Mouse (Mus musculus): ENCODE results near the gene Dpf3.

Dpf3 gene

GRCm38 (mm10) chr12:83286496-83287492 is 200.7 kb downstream of the Dpf3 start:
- DNase-seq (ENCODE audit: low spot score), result no peak

DNA sequence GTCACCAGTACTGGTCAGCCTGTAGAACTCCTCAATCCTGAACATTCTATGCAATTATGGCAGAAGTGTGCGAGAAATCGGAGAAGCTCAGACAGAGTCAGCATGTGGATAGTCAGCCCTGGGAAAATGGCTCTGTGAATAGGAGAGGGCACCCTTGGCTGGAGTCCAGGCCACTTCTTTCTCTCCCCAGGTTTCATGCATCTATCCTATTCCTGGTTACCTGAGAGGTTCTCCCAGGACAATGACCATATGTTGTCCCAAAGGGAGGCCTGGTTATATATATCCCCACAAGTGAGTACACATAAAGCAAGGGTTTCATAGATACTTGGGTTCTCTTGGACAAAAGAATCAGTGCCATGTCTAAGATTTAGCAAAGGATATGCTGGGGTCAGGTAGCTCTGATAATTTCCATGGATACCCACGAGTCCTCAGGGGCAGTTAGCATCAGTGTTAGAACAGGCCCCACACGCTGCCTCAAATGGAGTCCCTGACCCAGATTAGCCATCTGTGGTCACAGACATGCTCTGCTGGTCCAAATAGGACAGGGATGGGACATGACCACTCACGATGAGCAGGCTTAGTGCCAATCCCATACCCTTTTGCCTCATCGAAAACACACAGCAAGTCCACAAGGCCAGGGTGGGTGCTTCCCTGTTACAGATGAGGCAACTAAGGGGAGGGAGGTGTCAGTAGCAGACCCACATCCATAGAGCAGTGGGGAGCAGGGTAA is 203.8 kb downstream of the Dpf3 start:
- DNase-seq (ENCODE audit: low spot score), result no peak

DNA sequence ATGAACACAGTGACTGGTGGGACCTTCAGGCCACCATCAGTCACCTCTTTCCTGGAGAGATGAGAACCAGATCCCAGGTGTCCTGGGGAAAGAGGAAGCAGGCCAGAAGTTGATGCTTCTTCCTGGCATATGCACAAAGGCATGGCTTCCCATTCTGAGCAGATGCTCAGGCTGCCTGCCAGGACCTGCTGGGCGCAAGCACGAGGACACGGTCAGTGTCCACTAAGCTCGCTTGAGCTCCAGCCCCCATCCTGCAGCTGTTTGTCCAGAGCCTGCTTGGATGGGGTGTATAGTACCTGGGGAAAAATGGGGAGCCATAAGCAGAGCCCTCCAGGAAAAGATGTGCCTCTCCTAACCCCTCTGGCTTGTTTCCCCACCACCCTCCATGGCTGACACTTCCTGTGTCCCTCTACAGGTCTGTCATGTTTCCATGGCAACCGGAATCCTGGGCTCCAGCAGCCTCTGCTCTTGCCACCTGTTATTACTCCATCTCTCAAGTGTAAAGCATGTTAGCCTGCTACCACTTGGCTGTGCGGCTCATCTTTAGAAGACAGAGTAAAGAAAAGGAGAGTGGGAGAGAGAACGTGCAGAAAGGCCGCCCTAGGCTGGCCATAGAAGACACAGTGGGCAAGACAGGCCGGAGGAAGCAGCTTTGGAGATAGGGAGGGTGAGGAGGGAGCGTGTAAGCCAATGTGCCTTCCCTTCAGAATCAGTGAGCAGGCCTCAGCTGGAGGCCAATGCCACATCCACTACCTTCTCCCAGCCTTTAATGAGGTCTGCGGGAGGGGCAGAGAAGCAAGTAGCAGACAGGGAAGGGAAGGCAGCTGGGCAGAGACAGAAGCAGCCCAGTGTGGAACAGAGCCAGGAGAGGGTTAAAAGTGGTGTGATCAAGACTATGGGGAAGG is 209.7 kb downstream of the Dpf3 start:
- DNase-seq (ENCODE audit: low spot score), result no peak

DNA sequence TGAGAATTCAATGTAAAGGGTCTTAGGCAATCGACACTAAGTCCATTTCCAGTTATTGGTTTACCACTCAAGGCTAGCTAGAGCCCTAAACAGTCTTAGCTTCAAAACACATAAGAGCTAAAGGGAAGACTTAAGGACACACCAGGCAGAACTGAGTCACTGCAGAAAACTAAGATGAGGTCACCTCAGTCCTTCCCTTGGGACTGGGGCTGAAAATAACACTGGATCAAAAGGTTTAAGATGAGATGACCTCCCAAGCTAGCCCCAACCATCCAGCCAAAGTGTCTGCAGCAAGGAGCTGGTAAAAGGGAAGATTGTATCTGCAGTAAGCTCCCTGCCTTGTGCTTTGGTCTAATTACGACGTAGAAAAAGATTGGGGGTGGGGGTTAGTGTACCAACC is 216.3 kb downstream of the Dpf3 start:
- DNase-seq (ENCODE audit: low spot score), result no peak

DNA sequence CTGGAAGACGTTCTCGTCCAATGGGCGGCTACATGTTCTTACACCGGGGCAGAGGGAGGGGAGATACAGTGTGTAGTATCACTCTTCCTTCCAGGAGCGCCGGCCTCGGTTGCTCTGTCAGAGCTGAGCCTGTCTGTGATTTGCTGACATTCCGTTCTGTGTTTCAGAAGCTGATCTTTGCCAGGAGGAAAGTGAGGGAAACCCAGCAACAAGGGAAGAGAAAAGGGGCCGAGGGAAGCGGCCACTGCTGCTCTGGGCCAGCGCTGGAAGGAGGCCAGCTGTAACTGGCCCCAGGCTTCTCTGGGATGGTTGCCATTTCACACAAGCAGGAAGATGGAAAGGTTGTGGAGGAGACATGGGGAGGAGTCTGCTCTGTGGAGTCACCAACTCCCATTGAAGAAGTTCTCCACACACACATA is 219.0 kb downstream of the Dpf3 start:
- DNase-seq (ENCODE audit: low spot score), result peak; percentile 14

- DNase-seq (ENCODE audit: low spot score), result no peak
Observed at GRCm38 (mm10) chr12:83260540-83260939, 227.0 kb downstream of the Dpf3 start.

- no peak for DNase-seq (ENCODE audit: low spot score)
Observed at GRCm38 (mm10) chr12:83254399-83254798, 233.1 kb downstream of the Dpf3 start.

DNA sequence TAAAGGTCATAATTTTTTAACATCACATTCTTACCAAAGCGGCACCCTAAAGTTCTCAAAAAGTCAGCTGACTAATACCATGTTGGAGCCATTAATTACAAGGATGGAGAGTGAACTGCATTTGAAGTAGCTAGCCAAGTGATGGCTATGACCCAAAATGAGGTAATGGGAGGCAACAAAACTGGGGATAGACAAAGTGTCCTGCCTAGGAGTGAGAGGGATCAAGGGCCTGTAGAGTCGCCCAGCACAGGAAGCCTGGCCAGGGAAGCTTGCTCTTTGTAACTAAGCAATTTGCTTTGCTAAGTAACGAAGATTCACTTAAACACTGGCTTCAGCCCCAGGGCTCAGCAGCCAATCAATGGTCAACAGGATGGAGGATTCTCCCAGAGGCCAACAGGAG is 238.4 kb downstream of the Dpf3 start:
- DNase-seq (ENCODE audit: low spot score), result no peak

GRCm38 (mm10) chr12:83248636-83249035 is 238.9 kb downstream of the Dpf3 start:
- no peak for DNase-seq (ENCODE audit: low spot score)

DNA sequence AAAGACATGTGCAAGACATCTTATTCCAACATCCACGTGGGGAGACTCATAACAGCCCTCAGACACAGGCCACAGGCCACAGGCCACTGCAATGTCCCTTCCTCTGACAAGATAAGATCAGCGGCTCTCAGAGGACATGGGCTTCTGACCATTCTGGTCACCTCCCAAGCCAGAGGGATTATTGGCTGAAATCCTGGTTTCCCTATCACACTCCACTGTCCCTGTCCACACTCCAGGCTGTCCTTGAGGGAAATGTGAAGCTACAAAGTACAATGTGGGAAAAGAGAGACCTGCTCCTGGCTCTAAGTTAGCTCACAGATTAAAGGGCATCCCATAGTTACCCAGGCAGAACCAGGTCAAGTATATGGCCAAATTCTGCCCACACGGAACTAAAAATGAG is 239.8 kb downstream of the Dpf3 start:
- no peak for DNase-seq (ENCODE audit: low spot score)

DNA sequence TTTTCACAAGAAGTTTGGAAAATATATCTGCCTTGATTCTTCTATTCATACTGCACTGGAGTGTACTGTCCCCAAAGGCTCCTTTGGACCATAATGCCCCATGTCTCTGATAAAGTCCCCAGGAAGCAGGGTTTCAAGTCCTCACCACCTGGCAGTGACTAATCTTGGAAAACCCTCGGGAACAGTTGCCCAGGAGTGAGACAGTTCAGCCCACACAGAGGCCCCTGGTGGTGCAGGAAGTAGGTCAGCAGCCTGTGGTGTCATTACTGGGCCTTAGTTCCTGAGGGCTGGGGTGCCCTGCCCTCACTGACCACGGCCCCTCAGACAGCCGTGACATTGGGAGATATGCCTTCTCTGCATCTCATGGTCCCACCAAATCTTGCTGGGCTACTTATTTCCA is 246.5 kb downstream of the Dpf3 start:
- DNase-seq (ENCODE audit: low spot score), result no peak

- no peak for DNase-seq (ENCODE audit: low spot score)
Observed at GRCm38 (mm10) chr12:83240571-83240970, 246.9 kb downstream of the Dpf3 start.

- DNase-seq (ENCODE audit: low spot score), result no peak
Observed at GRCm38 (mm10) chr12:83235781-83236180, 251.7 kb downstream of the Dpf3 start.

- DNase-seq (ENCODE audit: low spot score), result no peak
Observed at GRCm38 (mm10) chr12:83234981-83235380, 252.5 kb downstream of the Dpf3 start.

DNA sequence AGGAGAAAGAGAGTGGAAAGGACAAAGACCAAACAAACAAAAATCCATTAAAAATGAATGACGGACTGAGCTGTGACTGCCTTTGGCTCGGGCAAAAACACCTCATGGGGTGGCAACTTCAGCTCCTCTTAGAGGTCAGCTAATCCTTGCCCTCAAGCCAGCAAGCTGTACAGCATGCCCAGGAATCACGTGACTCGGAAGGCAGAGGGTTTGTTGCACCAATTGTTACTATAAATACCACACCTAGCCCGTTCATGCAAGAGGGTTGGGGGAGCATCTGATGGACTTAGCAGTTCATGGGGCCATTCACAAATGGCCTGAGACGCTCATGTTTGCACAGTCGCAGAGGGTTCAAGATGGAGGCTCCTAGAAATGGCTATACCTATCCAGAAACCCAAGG is 253.9 kb downstream of the Dpf3 start:
- no peak for DNase-seq (ENCODE audit: low spot score)

- DNase-seq (ENCODE audit: low spot score), result no peak
Observed at GRCm38 (mm10) chr12:83232916-83233315, 254.6 kb downstream of the Dpf3 start.

GRCm38 (mm10) chr12:83231258-83231657 is 256.3 kb downstream of the Dpf3 start:
- DNase-seq (ENCODE audit: low spot score), result no peak

- no peak for DNase-seq (ENCODE audit: low spot score)
Observed at GRCm38 (mm10) chr12:83229683-83230082, 257.8 kb downstream of the Dpf3 start.

DNA sequence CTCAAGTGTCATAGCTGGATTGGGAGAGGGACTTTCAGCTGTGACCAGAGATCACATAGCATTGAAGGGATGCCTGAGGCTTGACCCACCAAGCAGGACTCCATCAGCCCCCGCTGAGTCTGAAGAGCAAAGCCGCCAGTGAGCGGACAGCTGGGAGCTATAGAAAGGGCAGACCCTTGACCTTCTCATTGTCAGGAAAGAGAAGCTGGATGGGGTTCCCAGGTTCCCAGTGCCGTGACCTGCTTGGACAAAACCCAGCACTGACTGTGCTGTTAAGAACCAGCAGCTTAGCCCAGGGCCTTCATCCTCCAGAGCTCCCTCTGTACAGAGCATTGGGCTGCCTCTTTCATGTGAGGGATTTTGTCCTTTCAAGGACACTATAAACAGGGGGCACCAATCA is 260.5 kb downstream of the Dpf3 start:
- DNase-seq (ENCODE audit: low spot score), result no peak

DNA sequence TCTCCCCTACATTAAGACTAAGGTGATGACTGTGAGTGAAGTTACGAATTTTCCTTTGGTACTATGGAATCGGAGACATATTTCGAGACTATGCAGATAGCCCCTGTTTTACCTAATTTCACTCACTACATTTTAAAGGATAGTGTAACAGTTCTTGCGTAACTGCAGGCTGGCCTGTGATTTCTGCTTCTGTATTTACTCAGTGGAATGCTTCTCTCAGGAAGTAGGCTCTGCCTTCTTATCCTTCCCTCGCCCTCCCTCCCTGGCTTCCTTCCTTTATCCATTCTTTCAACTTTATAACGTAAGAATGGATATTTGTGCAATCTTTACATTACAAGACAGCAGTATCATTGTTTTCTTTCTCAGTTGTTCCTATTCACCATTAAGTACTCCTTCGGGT is 266.6 kb downstream of the Dpf3 start:
- DNase-seq (ENCODE audit: low spot score), result no peak

DNA sequence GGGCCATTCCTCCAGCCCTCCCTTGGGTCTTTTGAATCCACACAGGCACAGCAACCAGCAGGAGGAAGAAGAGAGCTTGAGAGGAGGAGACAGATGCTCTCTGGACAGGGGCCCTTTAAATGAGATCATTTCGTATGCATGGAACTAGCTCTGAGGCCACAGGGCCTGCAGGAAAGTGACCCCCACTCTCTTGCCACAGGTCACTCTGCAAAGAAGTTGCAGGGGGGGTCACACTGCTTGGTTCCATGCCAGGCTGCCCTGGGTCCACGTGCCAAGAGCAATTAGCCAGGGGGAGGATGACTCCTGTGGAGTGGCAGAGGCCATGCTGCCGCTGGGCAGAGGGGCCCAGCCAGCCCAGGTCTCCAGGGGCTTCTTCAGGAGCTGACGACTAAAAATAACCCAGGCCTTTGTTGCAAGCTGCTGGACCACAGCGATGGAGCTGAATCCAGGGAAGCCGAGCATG is 273.6 kb downstream of the Dpf3 start:
- no peak for DNase-seq (ENCODE audit: low spot score)

GRCm38 (mm10) chr12:83211976-83212375 is 275.5 kb downstream of the Dpf3 start:
- no peak for DNase-seq (ENCODE audit: low spot score)
